Mouse (Mus musculus): ENCODE data around the gene Fbxo24. TPM values are rescaled to one million over a fixed set of nuclear protein-coding genes. Genes with fewer than 3 reads are reported as not detected.

Gene Fbxo24
- 0.34 TPM for total RNA-seq (2023)

GRCm38 (mm10) chr5:137628498-137629305 lies at the start of gene Fbxo24, which contains the start of the genes Lrch4 and Gm20605:
Fbxo24 (minus strand) TSS chr5:137629002.
Lrch4 (plus strand) TSS chr5:137629121.
Gm20605 (plus strand) TSS chr5:137629175.

GRCm38 (mm10) chr5:137645652-137646091 lies 16.9 kb upstream of the Fbxo24 start, which contains the start of gene Irs3:
Irs3 (minus strand) TSS chr5:137645714.

DNA sequence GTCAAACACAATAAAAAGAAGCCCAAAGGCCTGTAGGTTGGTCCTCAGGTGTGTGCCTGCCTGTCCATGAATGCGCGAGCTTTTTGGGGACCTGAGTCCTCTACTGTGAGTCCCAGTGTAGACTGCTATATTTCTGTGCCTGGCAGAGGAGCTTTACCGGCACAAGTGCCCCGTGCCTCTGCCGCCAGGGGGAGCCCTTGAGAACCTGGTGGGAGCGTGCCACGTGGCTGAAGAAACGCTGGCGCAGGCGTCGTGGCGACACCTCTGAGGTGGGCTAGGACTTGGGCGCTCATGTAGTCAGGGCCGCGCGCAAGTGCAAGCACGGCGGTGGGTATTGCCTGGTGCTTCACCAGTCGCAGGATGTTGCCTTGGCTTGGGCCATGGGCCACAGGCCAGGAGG lies 12.3 kb upstream of the Fbxo24 start, which contains the start of gene Sap25:
Sap25 (plus strand) TSS at position 281 of the 400 bp plus-strand sequence.

DNA sequence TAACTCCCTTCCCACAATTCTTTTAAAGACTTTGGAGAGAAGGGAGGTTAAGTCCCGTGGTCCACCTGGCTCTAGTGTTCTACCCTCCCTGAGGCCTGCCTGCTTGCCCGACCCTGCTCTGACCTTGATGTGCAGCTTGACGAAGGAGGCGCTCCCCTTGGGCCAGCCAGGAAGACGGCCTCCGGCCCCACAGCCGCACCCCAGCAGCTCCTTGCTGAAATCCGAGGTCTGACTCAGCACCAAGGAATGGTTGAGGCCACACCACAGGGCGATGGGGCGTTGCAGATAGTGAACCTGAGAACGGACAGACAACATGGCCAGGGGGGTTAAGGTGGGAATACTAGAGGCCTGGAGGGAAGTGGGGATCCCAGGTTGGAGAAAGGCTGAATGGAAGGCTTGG lies 15.3 kb downstream of the Fbxo24 start, which contains the start of gene Pcolce:
Pcolce (minus strand) TSS at position 235 of the 400 bp plus-strand sequence.

DNA sequence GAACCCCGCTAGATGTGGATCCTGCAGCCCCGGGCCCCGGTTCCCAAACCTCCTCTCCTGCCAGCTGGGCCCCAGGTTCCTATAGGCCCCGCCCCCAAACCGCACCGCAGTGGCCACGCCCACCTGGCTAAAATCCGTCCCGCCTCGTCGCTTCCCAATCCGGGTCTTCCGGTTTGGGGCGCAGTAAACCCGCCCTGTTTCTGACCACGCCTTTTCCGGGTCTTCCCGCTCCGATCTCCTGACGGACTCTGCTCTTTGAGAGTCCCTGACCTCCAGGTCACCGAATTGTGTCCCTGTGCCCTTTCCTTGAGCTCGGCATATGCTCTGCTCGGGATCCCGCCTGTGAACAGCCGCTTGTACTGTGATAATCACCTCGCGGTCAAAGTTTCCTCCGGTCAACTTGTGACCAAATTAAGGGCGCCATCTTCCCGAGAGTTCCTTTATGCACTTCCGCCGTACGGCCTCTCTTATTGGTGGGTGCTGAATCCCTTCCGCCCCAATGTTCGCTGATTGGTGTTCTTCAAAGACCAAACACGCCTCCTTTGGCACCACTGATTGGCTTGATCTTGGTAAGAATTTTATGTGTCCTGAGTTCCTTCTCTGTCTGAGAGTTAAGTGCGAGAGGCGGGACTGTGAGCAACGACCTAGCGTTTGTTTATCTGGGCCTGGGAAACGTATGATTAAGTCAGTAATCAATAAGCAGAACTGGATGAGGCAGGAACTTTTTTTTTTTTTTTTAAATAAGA lies 28.0 kb downstream of the Fbxo24 start, which contains the start of gene Mospd3:
Mospd3 (minus strand) TSS at position 440 of the 746 bp plus-strand sequence.

GRCm38 (mm10) chr5:137569665-137570064 lies 59.1 kb downstream of the Fbxo24 start, which contains the start of gene Tfr2:
Tfr2 (plus strand) TSS chr5:137569840.

Other genes with a start within 250 kb of the Fbxo24 start
- gene Zan, start 151.9 kb downstream of the Fbxo24 start, total RNA-seq (2023), result 0.03 TPM
- gene Pop7, start 126.5 kb downstream of the Fbxo24 start, total RNA-seq (2023), result 30.3 TPM
- 92.9 TPM for gene Gigyf1, start 110.5 kb downstream of the Fbxo24 start, total RNA-seq (2023)
- not detected for gene Epo, start 95.8 kb downstream of the Fbxo24 start, total RNA-seq (2023)
- 300 TPM for gene Gnb2, start 95.5 kb downstream of the Fbxo24 start, total RNA-seq (2023)
- gene Actl6b, start 75.5 kb downstream of the Fbxo24 start, total RNA-seq (2023), result not detected
- not detected for gene Tfr2, start 59.2 kb downstream of the Fbxo24 start, total RNA-seq (2023)
- 24.1 TPM for gene Mospd3, start 27.9 kb downstream of the Fbxo24 start, total RNA-seq (2023)
- gene Pcolce, start 15.2 kb downstream of the Fbxo24 start, total RNA-seq (2023), result 1.2 TPM
- 171 TPM for gene Lrch4, start 119 bp upstream of the Fbxo24 start, total RNA-seq (2023)
- gene Gm20605, start 173 bp upstream of the Fbxo24 start, total RNA-seq (2023), result 44.2 TPM
- gene Sap25, start 12.3 kb upstream of the Fbxo24 start, total RNA-seq (2023), result 81.9 TPM
- gene Irs3, start 16.7 kb upstream of the Fbxo24 start, total RNA-seq (2023), result not detected
- 22.2 TPM for gene Agfg2, start 55.7 kb upstream of the Fbxo24 start, total RNA-seq (2023)
- gene Nyap1, start 112.6 kb upstream of the Fbxo24 start, total RNA-seq (2023), result 1.3 TPM
- 190 TPM for gene Tsc22d4, start 116.7 kb upstream of the Fbxo24 start, total RNA-seq (2023)
- gene Ppp1r35, start 149.8 kb upstream of the Fbxo24 start, total RNA-seq (2023), result 22.6 TPM
- 196 TPM for gene Mepce, start 158.7 kb upstream of the Fbxo24 start, total RNA-seq (2023)
- gene Zcwpw1, start 158.8 kb upstream of the Fbxo24 start, total RNA-seq (2023), result 26.4 TPM
- gene Pilra, start 207.3 kb upstream of the Fbxo24 start, total RNA-seq (2023), result 1.9 TPM
- gene Pilrb1, start 229.1 kb upstream of the Fbxo24 start, total RNA-seq (2023), result 2.2 TPM
- 3.6 TPM for gene Pilrb2, start 242.8 kb upstream of the Fbxo24 start, total RNA-seq (2023)

Data from CD8-positive naive resting alpha-beta T cell, adult 57 days (primary cell).